Mouse (Mus musculus) heart, postnatal 36 days (tissue): ENCODE measurements around the gene Dcst2. TPM values are rescaled to one million over a fixed set of nuclear protein-coding genes. Genes with fewer than 3 reads are reported as not detected.

Experiments used
- DNase-seq, 2 experiments: peaks; one replicate each; pipeline ENCODE4 v3.0.0; 2021 to 2022
- intact Hi-C: fragments of 180-260 bp; cut with DNase I; formaldehyde crosslinking; loops from one replicate; pipeline ENCODE4 v1.15.1; 2025
- total RNA-seq, 2 experiments: library from RNA; stranded (reverse); gene quantifications; 2 replicates each; pipeline ENCODE4 v1.2.3; 2021

The Dcst2 gene
- not detected for total RNA-seq

GRCm38 (mm10) chr3:89361675-89362074 is at the start of gene Dcst2:
Dcst2 (plus strand) TSS chr3:89361975.
- DNase-seq, result no peak
- intact Hi-C loops, result no loop called here

GRCm38 (mm10) chr3:89314340-89314739 is 47.4 kb upstream of the Dcst2 start:
- no peak for DNase-seq
- intact Hi-C loops, result no loop called here

- intact Hi-C loops, result no loop called here
These were observed 47.0 kb upstream of the Dcst2 start for GRCm38 (mm10) chr3:89314791-89315190.

DNA sequence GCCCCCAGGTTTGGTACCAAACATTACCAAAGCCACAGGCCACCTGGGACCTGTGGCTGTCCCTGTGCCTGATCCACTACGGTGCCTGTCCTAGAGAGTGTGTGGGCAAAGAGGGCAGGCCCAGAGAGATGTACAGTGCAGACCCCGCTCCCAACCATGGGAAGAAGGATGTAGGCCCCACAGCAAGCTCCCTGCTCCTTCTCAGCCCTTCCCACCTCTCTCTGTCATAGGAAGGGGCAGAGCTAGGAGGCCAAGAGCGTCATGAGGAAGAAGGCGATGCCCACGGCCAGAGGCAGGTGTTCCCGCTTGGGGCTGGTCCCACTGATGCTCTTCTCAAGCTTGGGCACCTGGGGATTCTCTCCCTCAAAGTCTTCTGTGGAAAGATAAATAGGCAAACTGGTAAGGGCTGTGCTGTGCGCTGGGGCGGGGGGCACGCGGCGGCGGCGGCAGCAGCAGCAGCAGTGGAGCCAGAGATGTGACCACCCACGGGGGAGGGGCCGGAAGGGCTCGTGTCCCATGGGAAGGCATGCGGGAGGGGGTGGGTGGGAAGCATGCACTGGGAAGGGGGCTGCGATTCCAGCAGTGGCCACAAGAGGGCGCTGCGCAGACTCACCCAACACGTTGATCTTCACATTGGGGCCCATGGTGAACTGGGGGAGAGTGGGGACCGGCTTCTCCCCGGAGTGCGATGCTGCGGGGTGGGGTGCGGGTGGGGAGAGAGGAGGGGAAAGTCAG is 46.4 kb upstream of the Dcst2 start:
- intact Hi-C loops, result no loop called here
- DNase-seq, result peak; percentile 81 to 87

More at GRCm38 (mm10) chr3:89314791-89315190, 47.0 kb upstream of the Dcst2 start:
- DNase-seq, result no peak

DNA sequence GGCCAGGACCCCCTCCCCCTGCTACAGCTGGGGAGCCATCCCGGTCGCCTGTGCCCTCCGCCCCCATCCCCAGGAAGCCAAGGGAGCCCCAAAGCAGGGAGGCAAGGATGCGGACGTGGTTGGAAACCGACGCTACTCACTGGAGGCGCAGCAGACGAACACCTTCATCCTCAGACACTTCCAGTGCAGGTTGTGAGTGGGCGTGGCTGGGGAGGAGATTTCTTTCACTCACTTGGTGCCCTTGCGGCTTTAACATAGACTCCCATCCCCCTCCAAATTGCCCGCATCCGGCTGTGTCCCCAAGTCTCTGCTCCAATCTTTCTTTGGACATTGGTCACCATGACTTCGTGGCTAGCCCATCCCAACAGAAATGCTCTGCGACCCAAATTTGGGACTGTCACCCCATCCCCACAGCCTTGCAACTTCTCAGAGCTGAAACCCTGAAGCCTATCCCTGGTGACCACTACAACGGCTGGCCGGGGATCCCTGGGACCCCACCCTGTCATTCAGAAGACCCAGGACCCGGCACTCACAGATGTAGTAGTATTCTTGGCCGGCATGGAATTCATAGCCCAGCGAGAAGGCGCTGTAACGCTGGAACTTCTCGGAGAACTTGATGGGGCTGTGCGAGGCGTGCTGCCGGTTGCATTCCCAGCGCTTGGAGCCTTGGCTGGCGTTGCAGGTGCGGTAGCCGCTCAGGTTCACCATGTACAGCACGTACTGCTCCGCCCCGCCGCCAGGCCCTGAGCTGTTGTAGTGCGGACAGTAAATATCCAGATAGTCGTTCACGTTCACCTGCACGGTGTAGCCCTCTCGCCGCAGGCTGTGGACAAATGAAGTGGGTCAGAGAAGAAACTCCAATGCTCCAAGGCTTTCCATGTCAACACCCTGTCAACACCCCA is 45.6 kb upstream of the Dcst2 start:
- intact Hi-C loops, result no loop called here
- DNase-seq, result no peak

GRCm38 (mm10) chr3:89316833-89317232 is 44.9 kb upstream of the Dcst2 start:
- intact Hi-C loops, result loop anchor here (1.0 kb wide), 3 partner anchors 20 to 169 kb away; no protein-coding TSS in a partner anchor

GRCm38 (mm10) chr3:89317246-89317645 is 44.5 kb upstream of the Dcst2 start:
- DNase-seq, result no peak
- intact Hi-C loops, result loop anchor here (1.0 kb wide), 3 partner anchors 20 to 169 kb away; no protein-coding TSS in a partner anchor

More at GRCm38 (mm10) chr3:89316833-89317232, 44.9 kb upstream of the Dcst2 start:
- peak; percentile 85 to 88 for DNase-seq

- no peak for DNase-seq
These were observed 43.5 kb upstream of the Dcst2 start for GRCm38 (mm10) chr3:89318316-89318715.

DNA sequence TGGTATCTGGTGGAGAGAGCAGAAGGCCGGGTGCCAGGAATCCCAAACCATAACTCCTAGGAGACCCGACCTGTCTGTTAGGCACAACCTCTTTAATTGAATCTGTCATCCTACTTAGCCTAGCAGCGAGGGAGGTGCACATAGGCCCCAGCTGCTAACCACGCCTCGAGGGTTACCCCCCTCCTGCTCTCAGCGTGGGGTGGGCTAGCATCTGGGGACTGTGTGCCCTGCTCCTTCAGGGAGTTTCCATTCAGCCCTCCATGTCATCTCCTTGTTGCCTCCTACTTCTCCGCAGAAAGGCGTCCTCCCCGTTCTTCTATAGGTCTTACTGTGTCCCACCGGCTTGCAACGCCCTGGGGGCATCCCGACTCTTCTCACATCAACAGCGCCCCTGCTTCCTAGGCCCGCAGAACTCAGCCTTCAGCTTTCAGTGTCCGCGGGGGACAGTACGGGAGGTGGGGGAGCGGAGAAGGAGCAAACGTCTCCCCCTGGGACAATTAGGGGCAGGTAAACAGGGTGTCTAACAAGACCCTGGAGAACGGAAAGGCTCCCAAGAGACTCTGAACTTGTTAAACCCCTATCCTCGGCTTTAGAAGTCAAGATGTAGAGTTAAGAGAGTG is 42.7 kb upstream of the Dcst2 start:
- DNase-seq, result no peak
- intact Hi-C loops, result no loop called here

More at GRCm38 (mm10) chr3:89318316-89318715, 43.5 kb upstream of the Dcst2 start:
- intact Hi-C loops, result no loop called here

DNA sequence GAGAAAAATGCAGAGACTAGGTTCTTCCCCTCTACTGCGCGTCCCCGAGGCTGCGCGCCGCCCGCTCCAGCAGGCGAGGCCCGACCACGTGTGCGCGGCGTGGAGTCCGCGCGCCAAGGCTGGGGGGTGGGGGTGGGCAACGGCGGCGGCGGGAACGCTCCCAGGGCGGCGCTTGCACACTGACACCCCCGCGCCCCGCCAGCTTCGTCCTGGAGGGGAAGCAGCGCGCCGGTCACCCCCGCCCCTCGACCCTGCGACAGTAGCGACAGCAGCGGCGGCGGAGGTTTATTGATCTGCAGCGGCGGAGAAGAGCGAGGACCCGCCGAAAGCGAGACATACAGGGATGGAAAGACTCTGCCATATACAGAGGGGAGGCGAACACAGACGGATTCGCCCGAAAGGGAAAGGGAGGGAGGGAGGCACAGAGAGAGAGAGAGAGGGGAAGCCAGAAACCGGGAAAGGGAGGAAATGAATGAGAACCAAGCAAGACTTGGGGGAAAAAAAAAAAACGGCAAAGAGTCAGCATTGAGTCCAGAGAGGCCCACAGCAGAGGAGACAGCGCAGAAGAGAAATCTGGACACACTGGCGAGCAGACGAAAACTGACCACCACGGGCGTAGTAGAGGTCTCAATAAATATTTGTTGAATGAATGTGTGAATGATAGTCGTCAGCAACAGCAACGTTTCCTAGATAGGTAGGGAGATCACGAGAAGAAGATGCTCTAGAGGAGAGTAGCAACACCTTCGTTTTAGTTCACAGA is 42.0 kb upstream of the Dcst2 start:
- intact Hi-C loops, result no loop called here
- DNase-seq, result no peak

- intact Hi-C loops, result no loop called here
- no peak for DNase-seq
These were observed 41.1 kb upstream of the Dcst2 start for GRCm38 (mm10) chr3:89320581-89321182.

DNA sequence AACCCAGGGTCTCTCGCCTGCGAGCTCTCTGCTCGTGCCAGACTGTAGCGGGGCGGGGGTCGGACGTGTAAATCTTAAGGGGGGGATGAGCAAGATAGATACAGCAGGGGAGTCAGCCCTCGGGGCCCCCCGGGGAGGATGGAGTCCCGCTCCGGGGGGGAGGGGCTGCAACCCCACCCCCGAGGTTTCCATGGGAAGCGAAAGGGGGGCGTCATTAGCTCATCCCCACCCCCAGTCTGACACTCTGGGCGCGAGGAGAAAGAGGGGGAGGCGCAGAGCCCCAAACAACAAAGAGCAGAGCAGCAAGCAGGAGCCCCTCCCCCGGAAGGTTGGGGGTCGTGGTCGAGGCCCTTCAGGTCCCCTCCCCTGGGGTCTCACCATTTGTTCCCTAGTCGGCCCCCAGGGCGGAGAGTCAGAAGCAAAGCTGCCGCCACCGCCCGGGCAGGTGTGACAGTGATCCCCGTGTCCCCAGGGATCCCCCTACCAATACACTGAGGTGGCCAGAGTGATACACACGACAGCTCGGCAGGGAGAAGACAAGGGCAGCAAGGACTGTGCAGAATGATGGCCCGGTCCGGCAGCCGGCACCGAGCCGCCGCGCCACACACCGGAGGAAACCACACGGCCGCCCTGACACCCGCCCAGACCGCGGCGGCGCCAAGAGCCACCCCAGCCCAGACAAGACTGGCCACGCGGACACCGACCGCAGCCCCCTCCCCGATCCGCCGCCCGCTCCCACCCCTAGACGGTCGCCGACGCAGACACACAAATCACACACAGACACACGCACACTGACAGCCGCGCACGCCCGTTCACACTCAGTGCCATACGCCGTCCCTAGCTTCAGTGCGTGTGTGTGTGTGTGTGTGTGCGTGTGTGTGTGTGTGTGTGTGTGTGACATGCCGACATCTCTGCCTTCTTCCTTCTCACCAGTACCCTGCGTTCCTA is 40.3 kb upstream of the Dcst2 start:
- intact Hi-C loops, result no loop called here
- DNase-seq, result no peak

DNA sequence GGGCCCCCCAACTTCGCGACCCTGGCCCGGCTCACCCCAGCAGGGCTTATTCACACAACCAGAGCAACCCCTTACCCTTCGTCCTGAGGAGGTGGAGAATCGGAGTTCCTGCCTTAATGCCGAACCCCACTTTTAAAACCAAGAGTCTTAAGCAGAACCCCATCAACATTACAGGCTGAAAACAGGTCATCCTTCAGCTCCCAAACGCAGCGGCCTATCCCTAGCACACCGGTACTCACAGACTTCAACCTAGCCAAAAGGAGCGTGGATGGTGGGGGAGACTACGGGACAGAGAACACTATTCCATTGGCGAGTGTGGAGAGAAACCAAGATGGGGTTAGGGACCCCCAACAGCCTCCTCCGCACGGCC is 39.7 kb upstream of the Dcst2 start:
- DNase-seq, result no peak
- intact Hi-C loops, result no loop called here

DNA sequence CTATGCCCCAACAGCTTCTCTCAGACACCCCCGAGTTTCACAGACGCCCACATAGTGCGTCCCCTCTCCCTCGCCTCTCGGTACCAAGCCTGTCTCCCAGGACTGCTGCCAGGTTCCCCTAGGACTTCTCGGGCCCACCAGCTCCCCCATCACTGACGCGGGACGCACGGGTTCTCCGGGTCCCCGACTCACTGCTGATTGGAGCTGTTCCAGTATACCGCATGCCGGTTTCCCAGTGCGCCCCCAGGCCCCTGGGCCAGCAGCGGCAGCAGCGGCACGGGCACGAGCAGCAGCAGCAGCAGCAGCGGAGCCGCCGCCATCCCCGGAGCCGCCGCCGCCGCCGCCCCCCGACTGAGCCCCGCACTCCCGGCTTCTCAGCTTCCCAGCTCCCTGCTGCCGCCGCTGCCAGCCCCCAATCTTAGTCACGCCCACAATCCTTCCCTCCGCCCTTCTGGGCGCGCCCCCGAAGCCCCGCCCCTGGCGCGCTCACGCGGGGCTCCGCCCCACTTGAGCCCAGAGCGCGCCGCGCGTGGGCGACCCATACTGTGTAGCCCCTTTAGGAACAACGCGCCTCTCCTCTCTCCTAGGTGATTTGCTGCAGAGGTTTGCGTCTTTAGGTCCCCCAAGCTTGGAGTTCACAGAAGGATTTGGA is 39.1 kb upstream of the Dcst2 start, which contains the start of gene Efna3:
Gene Efna3 (minus strand): TSS at position 452 of the 652 bp plus-strand sequence.
- intact Hi-C loops, result no loop called here
- DNase-seq, result peak; percentile 66 to 71

DNA sequence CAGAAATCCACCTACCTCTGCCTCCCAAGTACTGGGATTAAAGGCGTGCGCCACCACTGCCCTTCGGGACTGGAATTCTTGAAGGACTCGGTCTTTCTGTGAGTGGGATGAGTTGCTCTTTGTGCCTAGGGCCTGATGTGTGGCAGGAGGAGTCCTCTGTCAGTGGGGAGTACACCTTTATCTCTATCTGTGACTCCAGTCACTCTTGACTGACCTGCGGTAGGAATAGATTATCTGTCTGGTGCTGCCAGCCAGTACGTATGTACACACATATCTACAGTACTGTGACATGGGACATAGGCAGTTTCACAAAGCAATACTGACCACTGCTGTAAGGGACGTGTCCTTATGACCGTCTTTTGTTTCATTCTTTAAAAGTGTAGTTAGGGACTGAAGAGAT is 35.9 kb upstream of the Dcst2 start:
- DNase-seq, result no peak
- intact Hi-C loops, result no loop called here

DNA sequence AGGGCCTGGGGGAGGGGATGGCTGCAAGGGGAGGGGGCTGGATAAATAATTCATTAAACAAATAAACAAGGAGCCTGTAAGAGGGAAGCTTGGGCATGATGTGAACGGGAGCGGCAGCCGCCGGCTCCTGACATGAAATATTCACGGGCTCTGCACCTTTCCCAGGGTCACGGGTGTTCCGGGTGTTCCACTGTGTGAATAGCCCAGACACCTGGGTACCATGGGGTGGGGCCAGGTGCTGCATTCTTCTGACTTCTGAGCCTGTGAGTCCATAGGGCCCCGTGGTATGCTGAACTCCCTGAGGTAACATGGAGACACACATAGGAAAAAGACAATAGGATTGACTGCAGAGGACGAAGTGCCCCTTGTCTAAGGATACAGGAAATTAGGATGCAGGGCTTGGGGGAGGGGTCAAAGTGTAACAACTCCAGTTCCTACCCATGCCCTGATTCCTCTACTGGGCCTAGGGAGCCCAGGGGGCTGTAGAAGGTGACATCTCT is 34.4 kb upstream of the Dcst2 start:
- DNase-seq, result no peak

DNA sequence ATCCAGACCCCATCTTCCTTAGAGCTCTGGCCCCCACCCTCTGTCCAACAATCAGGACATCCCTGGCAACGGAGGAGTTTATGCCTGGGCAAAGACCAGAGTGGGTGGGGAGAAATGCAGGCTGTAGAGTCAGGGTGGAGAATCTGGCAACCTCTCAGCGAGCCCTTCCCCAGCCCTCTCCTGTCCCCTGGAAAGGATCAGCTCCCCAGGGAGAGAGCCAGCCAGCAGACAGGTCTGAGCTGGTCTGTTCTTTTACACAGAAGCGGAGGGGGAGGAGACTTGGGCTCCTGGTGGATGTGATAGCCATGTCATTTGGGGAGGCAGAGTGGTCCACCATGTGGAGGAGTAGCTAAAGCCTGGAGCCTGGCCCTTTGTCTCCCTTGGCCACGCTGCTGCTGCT is 33.2 kb upstream of the Dcst2 start:
- DNase-seq, result no peak
- intact Hi-C loops, result no loop called here

More for the DNA sequence above, 34.4 kb upstream of the Dcst2 start:
- intact Hi-C loops, result no loop called here

- intact Hi-C loops, result no loop called here
These were observed 31.4 kb upstream of the Dcst2 start for GRCm38 (mm10) chr3:89330346-89330745.

More at GRCm38 (mm10) chr3:89330346-89330745, 31.4 kb upstream of the Dcst2 start:
- DNase-seq, result no peak
